Mouse (Mus musculus): ENCODE measurements around the gene Mroh2a.
A peak's percentile ranks its signal among the peaks of the same experiment; 100 is the strongest.

Mroh2a gene

GRCm38 (mm10) chr1:88226670-88227379 is at the start of gene Mroh2a:
Gene Mroh2a, plus strand, starts transcription at chr1:88226986.
- DNase-seq (ENCODE audit: low spot score in 2 of 2), result no peak

GRCm38 (mm10) chr1:88179657-88180056 is 47.1 kb upstream of the Mroh2a start:
- DNase-seq (ENCODE audit: low spot score in 2 of 2), result no peak

- DNase-seq (ENCODE audit: low spot score in 2 of 2), result no peak
Measured at GRCm38 (mm10) chr1:88186325-88186935, 40.4 kb upstream of the Mroh2a start.

GRCm38 (mm10) chr1:88192136-88192535 is 34.6 kb upstream of the Mroh2a start:
- DNase-seq (ENCODE audit: low spot score in 2 of 2), result no peak

- DNase-seq (ENCODE audit: low spot score in 2 of 2), result no peak
Measured at GRCm38 (mm10) chr1:88195687-88196086, 31.1 kb upstream of the Mroh2a start.

- DNase-seq (ENCODE audit: low spot score in 2 of 2), result no peak
Measured at GRCm38 (mm10) chr1:88197443-88197842, 29.3 kb upstream of the Mroh2a start.

GRCm38 (mm10) chr1:88199996-88200395 is 26.8 kb upstream of the Mroh2a start:
- DNase-seq (ENCODE audit: low spot score in 2 of 2), result no peak

- no peak for DNase-seq (ENCODE audit: low spot score in 2 of 2)
Measured at GRCm38 (mm10) chr1:88200456-88200855, 26.3 kb upstream of the Mroh2a start, which contains the start of gene Ugt1a2. Gene Ugt1a2, plus strand, starts transcription at chr1:88200601.

- peak; percentile 87 for DNase-seq (ENCODE audit: low spot score in 2 of 2)
Measured at GRCm38 (mm10) chr1:88205294-88205922, 21.4 kb upstream of the Mroh2a start, which contains the start of gene Dnajb3. Gene Dnajb3, minus strand, starts transcription at chr1:88205782.

GRCm38 (mm10) chr1:88206843-88207479 is 19.8 kb upstream of the Mroh2a start:
- DNase-seq (ENCODE audit: low spot score in 2 of 2), result peak in 1 of 2 experiments; percentile 29

GRCm38 (mm10) chr1:88211812-88212211 is 15.0 kb upstream of the Mroh2a start, which contains the start of gene Ugt1a1:
Gene Ugt1a1, plus strand, starts transcription at chr1:88211959.
- peak in 1 of 2 experiments; percentile 26 for DNase-seq (ENCODE audit: low spot score in 2 of 2)

GRCm38 (mm10) chr1:88212341-88213045 is 14.3 kb upstream of the Mroh2a start:
- no peak for DNase-seq (ENCODE audit: low spot score in 2 of 2)

- no peak for DNase-seq (ENCODE audit: low spot score in 2 of 2)
Measured at GRCm38 (mm10) chr1:88213061-88213460, 13.7 kb upstream of the Mroh2a start.

GRCm38 (mm10) chr1:88213766-88214461 is 12.9 kb upstream of the Mroh2a start:
- no peak for DNase-seq (ENCODE audit: low spot score in 2 of 2)

GRCm38 (mm10) chr1:88214462-88214952 is 12.3 kb upstream of the Mroh2a start:
- no peak for DNase-seq (ENCODE audit: low spot score in 2 of 2)

GRCm38 (mm10) chr1:88215466-88216380 is 11.1 kb upstream of the Mroh2a start:
- DNase-seq (ENCODE audit: low spot score in 2 of 2), result no peak

GRCm38 (mm10) chr1:88216551-88216950 is 10.2 kb upstream of the Mroh2a start:
- DNase-seq (ENCODE audit: low spot score in 2 of 2), result no peak

GRCm38 (mm10) chr1:88217144-88217543 is 9.6 kb upstream of the Mroh2a start:
- DNase-seq (ENCODE audit: low spot score in 2 of 2), result no peak

- no peak for DNase-seq (ENCODE audit: low spot score in 2 of 2)
Measured at GRCm38 (mm10) chr1:88217576-88217975, 9.2 kb upstream of the Mroh2a start.

- DNase-seq (ENCODE audit: low spot score in 2 of 2), result peak in 1 of 2 experiments; percentile 32
Measured at GRCm38 (mm10) chr1:88218051-88218450, 8.7 kb upstream of the Mroh2a start.
